Mouse (Mus musculus): ENCODE results near the gene Camsap1. TPM values are rescaled to one million over a fixed set of nuclear protein-coding genes. Genes with fewer than 3 reads are reported as not detected.
A peak's percentile ranks its signal among the peaks of the same experiment; 100 is the strongest.

Gene Camsap1
- polyA plus RNA-seq (2015; fragmentation: Nextera tagmentation; extraction: Ambion mirVana) = 18.6 and 18.9 TPM in 2 replicates

DNA sequence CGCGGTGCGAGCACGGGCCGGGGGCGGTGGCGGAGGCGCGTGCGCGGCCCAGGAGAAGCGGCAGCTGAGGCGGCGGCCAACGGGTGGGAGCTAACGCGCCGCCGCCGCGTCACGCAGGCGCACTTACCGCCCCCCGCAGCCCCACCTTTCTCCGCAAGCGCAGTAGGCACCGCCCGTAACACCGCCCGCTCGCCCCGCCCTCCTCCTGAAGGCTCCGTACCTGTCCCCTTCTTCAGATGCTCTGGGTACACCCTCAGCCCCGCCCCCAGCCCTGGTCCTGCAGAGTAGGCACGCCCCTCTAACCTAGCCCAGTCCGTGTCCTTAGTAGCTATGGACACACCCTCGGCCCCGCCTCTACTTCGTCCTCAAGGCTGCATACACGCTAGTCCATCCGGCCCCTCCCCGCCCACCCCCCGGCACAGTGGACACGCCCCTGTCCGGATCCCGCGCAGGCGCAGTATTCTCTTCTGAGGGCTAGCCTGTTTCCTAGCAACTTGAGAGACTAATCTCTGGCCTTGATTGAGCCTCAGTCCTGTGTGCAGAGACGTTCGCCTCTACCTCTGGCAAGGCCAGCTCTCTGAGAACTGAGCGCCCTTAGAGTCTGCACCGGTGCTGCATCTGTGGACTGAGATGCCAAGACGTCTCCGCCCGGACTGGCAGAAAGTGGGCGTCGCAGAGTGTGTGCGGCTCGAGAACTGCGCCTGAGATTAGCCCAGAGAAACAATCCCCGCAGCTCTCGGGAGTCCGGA, at the start of gene Camsap1:
TSS of gene Camsap1 (minus strand) at position 124 of the 749 bp plus-strand sequence.
- Histone ChIP-seq H3K36me3 (no peaks in the 10 kb centered on the region), H3K9me3 (replicated peaks) (no peaks in the 10 kb centered on the region), H3K4me2 (peak within 1 kb of the TSS; percentile 86), H3K27ac (peak within 1 kb of the TSS; percentile 82), H3K4me1 (peaks cover 45% of the 10 kb centered on the region), H3K27me3 (no peaks in the 10 kb centered on the region), H3K4me3 (replicated peaks) (peak within 1 kb of the TSS; percentile 71), H3K9ac (peak within 1 kb of the TSS; percentile 80)
- ATAC-seq (replicated peaks; ENCODE audit: low FRiP score) = peak; percentile 99
- WGBS = under 1% methylated on average over 53 of the region's 64 CpGs

DNA sequence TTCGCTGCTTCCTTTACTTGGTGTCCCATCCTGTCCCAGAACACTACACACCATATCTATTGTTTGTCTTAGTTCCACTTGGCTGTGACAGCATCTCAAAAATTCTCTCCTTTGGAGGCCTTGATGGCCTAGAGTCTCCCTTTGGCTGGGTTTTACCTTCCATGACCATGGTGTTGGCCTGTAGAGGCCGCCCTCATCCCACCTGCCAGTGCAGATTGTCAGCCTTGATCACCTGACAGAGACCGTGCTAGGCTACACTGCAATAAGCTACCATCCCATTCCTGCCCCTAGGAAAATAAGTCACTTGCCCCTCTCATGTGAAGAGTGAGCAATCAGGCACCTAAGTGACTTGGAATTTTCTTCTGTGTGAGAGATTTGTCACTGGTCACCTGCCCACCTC, 47.2 kb upstream of the Camsap1 start:
- no peak for ATAC-seq (replicated peaks; ENCODE audit: low FRiP score)
- no peaks in the 10 kb centered on the region for H3K27me3 ChIP-seq
- H3K27ac ChIP-seq = no peak overlapping the region
- no peak overlapping the region for H3K9ac ChIP-seq
- H3K4me3 ChIP-seq (replicated peaks) = no peak overlapping the region
- no peak overlapping the region for H3K4me2 ChIP-seq
- no peaks in the 10 kb centered on the region for H3K36me3 ChIP-seq
- H3K4me1 ChIP-seq = no peaks in the 10 kb centered on the region
- WGBS = 42% methylated on average over 3 of the region's 3 CpGs
- H3K9me3 ChIP-seq (replicated peaks) = no peaks in the 10 kb centered on the region

DNA sequence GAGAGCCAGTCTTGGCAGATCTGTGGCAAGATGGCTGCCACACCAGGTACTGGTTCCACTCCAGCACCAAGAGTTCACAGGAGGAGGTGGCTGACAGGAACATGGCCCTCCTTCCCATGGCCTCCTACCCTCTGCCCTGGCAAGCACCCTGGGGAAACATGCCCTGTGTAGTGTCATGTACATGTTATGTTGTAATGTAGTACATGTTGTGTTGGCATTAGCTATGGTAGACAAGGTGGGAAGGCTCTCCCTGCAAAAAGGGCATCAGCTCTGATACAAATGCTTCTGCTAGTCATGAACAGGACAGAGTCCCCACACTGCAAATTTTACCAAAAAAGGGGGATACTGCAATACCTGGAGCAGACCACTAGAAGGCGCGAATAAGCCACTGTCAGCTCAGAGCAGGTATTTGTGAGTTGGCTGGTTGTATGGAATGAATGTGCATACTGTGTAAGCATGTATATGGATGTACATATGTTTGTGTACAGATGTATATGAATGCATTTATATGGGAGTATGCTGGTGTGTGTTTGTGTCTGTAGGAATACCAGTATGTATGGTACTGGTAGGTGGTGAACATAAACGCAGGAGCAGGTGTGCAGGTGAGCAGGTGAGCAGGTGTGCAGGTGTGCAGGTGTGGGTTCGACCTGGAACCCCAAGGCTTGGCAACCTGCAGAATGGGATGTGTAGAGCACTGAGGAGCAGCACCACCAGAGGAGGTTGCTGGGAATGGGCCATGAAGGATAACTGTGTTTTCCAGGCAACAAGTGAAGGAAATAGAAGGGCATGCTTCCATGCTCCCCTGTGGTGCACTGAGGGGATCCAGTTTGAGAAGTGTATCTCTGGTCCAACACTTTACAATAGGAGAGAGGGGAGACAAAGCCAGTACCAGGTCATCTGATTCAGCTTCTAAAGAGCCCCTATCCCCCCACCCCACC, 41.3 kb upstream of the Camsap1 start:
- H3K4me2 ChIP-seq = no peak overlapping the region
- no peak overlapping the region for H3K27ac ChIP-seq
- H3K27me3 ChIP-seq = no peaks in the 10 kb centered on the region
- H3K4me3 ChIP-seq (replicated peaks) = no peak overlapping the region
- H3K36me3 ChIP-seq = no peaks in the 10 kb centered on the region
- no peak for ATAC-seq (replicated peaks; ENCODE audit: low FRiP score)
- 36% methylated on average over 4 of the region's 4 CpGs for WGBS
- H3K9ac ChIP-seq = no peak overlapping the region
- peaks cover 19% of the 10 kb centered on the region for H3K4me1 ChIP-seq
- no peaks in the 10 kb centered on the region for H3K9me3 ChIP-seq (replicated peaks)

DNA sequence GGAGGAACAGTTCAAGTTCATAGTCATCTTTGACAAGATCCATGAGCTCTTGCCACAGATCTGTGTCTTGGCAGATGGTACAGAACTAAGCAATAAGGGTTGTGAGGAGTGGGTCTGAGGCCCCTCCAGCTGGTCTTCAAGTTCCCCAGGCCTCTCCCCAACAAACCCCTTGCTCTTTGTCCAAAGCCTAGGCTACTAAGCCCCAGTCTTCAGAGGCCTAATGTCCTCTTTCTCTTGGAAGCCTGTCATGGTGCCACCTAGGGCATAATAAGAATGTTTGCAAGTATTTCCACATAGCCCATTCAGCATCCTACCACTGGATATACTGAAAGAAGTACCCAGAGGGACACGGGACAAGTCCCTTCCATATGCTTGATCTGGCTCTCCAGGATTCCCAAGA, 39.5 kb upstream of the Camsap1 start:
- H3K4me1 ChIP-seq = peaks cover 25% of the 10 kb centered on the region
- no peak for ATAC-seq (replicated peaks; ENCODE audit: low FRiP score)
- H3K9ac ChIP-seq = no peak overlapping the region
- 89% methylated on average over 1 of the region's 1 CpGs for WGBS
- no peaks in the 10 kb centered on the region for H3K27me3 ChIP-seq
- no peak overlapping the region for H3K4me3 ChIP-seq (replicated peaks)
- H3K27ac ChIP-seq = no peak overlapping the region
- H3K4me2 ChIP-seq = no peak overlapping the region
- no peaks in the 10 kb centered on the region for H3K36me3 ChIP-seq
- no peaks in the 10 kb centered on the region for H3K9me3 ChIP-seq (replicated peaks)

DNA sequence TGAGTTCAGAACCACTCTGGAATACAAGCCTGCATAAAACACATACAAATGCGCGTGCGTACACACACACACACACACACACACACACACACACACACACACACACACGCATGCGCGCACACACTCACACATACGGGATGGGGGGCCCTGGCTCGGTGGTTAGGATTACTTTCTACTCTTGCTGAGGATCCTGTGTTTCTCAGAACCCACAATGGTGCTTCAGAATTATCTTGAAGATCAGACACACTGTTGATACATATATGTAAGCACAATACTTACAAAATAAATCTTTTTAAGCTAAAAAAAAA, 39.1 kb upstream of the Camsap1 start:
- Histone ChIP-seq H3K9ac (no peak overlapping the region), H3K4me3 (replicated peaks) (peak overlapping the region; percentile 89; the same call in 1 of the 2 replicates), H3K9me3 (replicated peaks) (no peaks in the 10 kb centered on the region), H3K4me1 (peaks cover 25% of the 10 kb centered on the region), H3K4me2 (peak overlapping the region; percentile 84), H3K27me3 (no peaks in the 10 kb centered on the region), H3K36me3 (no peaks in the 10 kb centered on the region), H3K27ac (0 out of 2 replicates have a peak overlapping the region, but pooled peaks have one; percentile 28)
- WGBS = 85% methylated on average over 8 of the region's 8 CpGs
- ATAC-seq (replicated peaks; ENCODE audit: low FRiP score) = no peak; the same call in 1 of the 2 replicates

DNA sequence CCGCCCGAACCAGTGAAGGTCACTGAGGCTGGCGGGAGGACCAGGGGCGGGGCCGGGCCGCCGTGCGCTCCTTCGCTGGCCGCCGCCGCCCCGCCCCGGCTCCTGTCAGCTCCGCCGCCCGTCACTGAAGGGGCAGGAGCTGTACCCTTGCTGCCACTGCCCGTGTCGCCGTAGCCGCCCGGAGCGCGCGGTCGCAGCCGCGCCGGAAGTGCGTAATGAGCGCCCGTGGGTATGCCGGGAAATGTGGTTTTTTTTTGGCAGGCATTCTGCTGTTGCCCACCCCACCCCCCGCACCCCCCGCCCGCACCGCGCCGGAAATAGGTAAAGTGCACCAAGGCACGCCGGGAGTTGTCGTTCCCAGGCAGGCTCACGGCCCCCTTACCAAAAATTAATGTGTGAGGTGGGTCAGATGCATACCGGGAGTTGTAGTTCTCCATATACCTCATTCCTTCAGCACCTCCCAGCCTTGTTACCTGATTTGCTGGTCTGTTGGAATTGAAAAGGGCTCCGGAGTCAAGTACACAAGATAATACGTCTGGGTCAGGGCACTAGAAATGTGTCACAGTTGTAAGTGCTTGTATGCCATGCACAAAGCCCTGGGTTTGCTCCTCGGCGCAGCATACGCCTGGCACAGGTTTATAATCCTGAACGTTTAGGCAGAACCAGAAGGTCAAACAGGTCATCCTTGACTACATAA, 38.6 kb upstream of the Camsap1 start, which contains the start of gene Ubac1:
TSS of gene Ubac1 (minus strand) at position 187 of the 697 bp plus-strand sequence.
- H3K9me3 ChIP-seq (replicated peaks) = no peaks in the 10 kb centered on the region
- no peaks in the 10 kb centered on the region for H3K27me3 ChIP-seq
- H3K4me3 ChIP-seq (replicated peaks) = peak within 1 kb of the TSS; percentile 89
- H3K9ac ChIP-seq = peak within 1 kb of the TSS; percentile 76
- WGBS = 6% methylated on average over 50 of the region's 50 CpGs
- H3K4me2 ChIP-seq = peak within 1 kb of the TSS; percentile 84
- H3K4me1 ChIP-seq = peaks cover 25% of the 10 kb centered on the region
- no peaks in the 10 kb centered on the region for H3K36me3 ChIP-seq
- H3K27ac ChIP-seq = peak within 1 kb of the TSS; percentile 89
- peak; percentile 94 for ATAC-seq (replicated peaks; ENCODE audit: low FRiP score)

DNA sequence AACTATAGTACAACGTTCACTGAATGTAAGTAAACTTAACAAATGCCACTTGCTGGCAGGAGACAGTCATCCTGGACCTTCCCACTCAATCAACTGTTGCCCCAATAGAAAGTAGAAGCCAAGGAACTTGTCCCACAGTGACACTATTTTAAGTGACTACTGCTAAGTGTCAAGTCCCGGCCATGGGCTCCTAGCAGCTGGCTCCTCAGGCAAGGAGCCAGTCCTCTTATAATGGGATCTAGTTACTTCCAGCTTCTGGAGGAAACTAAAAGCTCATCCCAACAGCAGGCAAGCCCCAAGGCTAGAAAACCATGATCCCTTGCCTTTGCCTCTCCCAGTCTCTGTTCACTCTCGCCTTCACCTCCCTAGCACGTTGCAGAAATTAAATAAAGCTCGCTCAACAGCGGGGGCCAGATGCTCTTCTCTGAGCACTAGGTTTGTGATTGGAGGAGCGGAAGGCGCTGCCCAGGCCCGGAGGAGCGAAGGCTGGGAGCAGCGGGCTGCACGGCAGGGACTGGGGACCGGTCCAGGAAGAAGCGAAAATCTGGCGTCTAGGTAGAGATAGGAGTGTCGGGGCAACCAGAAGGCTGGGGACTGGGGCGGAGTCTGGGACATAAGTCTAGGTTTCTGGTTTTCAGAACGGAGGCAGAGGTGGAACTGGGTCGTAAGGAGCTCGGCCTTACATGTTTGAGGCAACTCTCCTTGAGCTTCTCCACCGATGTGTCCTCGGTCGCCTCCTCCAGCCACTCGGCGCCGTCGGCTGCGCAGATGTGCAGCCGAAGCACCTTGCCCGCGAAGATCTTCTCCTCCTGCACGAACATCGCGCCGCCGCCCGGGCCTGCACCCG, 37.9 kb upstream of the Camsap1 start:
- Histone ChIP-seq H3K4me1 (peaks cover 25% of the 10 kb centered on the region), H3K4me3 (replicated peaks) (peak overlapping the region; percentile 89), H3K4me2 (peak overlapping the region; percentile 84), H3K27me3 (no peaks in the 10 kb centered on the region), H3K36me3 (peaks cover 5% of the 10 kb centered on the region), H3K9me3 (replicated peaks) (no peaks in the 10 kb centered on the region), H3K9ac (peak overlapping the region; percentile 76), H3K27ac (peak overlapping the region; percentile 89)
- ATAC-seq (replicated peaks; ENCODE audit: low FRiP score) = peak; percentile 37
- WGBS = 2% methylated on average over 38 of the region's 38 CpGs

DNA sequence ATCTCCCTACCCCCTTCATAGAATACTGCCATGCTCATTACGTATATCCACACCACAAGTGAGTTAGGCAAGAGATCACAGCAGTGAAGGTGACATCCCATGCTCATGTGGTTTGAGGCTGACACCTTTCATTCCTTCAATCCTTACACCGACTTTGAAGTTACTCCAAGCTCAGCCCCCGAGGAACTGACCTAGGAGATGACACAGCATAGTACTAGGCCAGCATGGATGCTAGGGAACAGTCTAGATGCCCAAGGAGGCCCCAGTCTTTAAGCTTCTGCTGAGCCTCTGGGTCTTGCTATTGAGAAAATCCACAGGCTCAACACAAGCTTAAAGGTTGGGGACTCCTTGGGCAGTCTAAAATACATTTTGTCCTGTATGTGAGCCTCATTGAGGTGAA, 36.8 kb upstream of the Camsap1 start:
- no peak for ATAC-seq (replicated peaks; ENCODE audit: low FRiP score)
- Histone ChIP-seq H3K9ac (no peak overlapping the region), H3K4me3 (replicated peaks) (peak overlapping the region; percentile 89), H3K4me2 (peak overlapping the region; percentile 84), H3K27ac (no peak overlapping the region), H3K27me3 (no peaks in the 10 kb centered on the region), H3K9me3 (replicated peaks) (no peaks in the 10 kb centered on the region), H3K4me1 (peaks cover 25% of the 10 kb centered on the region), H3K36me3 (peaks cover 14% of the 10 kb centered on the region)
- WGBS = 84% methylated on average over 3 of the region's 3 CpGs

DNA sequence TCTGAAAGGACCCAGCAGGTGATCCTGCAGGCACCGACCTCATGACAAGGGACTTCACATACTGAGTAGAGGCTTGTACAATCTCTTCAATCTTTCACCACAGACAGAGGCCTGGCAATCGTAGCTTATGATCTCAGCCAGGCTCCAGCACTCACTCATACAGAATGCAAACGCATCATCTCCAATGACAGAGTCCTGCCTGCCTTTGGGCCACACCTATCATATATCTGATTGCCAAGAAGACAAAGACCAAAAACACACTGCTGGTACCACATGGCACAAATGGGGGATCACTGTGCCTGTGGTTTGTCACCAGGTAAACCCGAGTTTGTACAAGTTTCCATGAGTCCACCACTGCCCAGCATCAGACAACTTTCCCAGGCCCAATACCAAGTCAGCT, 34.2 kb upstream of the Camsap1 start:
- no peak overlapping the region for H3K4me2 ChIP-seq
- peaks cover 25% of the 10 kb centered on the region for H3K4me1 ChIP-seq
- no peak overlapping the region for H3K27ac ChIP-seq
- 74% methylated on average over 4 of the region's 4 CpGs for whole genome bisulfite sequencing
- H3K36me3 ChIP-seq = peaks cover 40% of the 10 kb centered on the region
- no peak overlapping the region for H3K9ac ChIP-seq
- no peaks in the 10 kb centered on the region for H3K27me3 ChIP-seq
- no peaks in the 10 kb centered on the region for H3K9me3 ChIP-seq (replicated peaks)
- no peak overlapping the region for H3K4me3 ChIP-seq (replicated peaks)
- ATAC-seq (replicated peaks; ENCODE audit: low FRiP score) = no peak

DNA sequence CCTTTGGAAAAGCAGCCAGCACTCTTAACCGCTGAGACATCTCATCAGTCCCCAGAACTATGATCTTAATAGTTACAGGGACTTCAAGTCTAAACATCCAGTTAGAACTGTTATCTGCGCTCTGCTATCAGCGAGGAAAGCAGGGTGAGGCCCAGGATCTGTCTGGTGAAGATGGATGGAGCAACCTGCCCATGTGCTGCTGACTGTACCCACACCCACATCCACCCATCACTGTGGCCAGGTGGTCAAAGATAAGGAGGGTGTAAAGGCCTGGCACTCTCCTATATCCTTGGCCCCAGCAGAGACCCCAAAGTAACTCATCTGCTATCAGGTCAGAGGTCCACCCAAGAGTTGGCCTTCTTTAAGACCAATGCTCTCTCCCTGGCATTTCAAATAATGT, 30.6 kb upstream of the Camsap1 start:
- peaks cover 77% of the 10 kb centered on the region for H3K36me3 ChIP-seq
- no peak overlapping the region for H3K4me3 ChIP-seq (replicated peaks)
- whole genome bisulfite sequencing = 95% methylated on average over 3 of the region's 3 CpGs
- H3K4me1 ChIP-seq = peaks cover 5% of the 10 kb centered on the region; the same call in 1 of the 2 replicates
- no peaks in the 10 kb centered on the region for H3K27me3 ChIP-seq
- no peak overlapping the region for H3K27ac ChIP-seq
- H3K9ac ChIP-seq = no peak overlapping the region
- peak; percentile 87 for ATAC-seq (replicated peaks; ENCODE audit: low FRiP score)
- no peaks in the 10 kb centered on the region for H3K9me3 ChIP-seq (replicated peaks)
- H3K4me2 ChIP-seq = no peak overlapping the region

DNA sequence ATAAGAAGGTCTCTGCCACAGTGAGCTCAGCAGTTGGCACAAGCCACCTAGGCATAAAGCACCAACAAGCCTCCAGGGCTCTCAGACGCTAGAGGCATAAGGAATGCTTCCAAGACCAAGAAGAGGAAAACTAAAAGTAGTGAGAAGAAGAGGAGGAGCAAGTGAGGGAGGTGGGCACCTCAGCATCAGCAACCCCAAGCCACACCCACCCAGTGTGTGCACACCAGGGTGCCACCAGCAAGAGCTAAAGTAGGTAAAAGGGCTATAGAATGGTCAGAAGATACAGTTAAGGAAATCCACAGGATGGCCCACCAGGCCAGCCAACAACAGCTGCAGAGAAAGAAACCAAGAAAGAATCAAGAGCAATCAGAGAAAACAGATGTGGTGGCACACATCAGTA, 28.3 kb upstream of the Camsap1 start:
- no peaks in the 10 kb centered on the region for H3K4me1 ChIP-seq
- H3K36me3 ChIP-seq = peaks cover 98% of the 10 kb centered on the region
- no peaks in the 10 kb centered on the region for H3K27me3 ChIP-seq
- H3K27ac ChIP-seq = no peak overlapping the region
- no peak for ATAC-seq (replicated peaks; ENCODE audit: low FRiP score)
- H3K4me3 ChIP-seq (replicated peaks) = no peak overlapping the region
- H3K9ac ChIP-seq = no peak overlapping the region
- H3K4me2 ChIP-seq = no peak overlapping the region
- WGBS = 71% methylated on average over 1 of the region's 1 CpGs
- no peaks in the 10 kb centered on the region for H3K9me3 ChIP-seq (replicated peaks)
